Mouse (Mus musculus) midbrain, embryonic 10.5 days (tissue): ENCODE results near the gene Stat2. TPM values are rescaled to one million over a fixed set of nuclear protein-coding genes. Genes with fewer than 3 reads are reported as not detected.
"Not testable (repeated sequence)": the region's sequence is repeated elsewhere in the genome, so short reads cannot be mapped to it uniquely, and the experiment has no call there.

Source experiments
- DNase-seq: peaks from one replicate; pipeline ENCODE4 v3.0.0-alpha.2; 2017; ENCODE audit warnings: low spot score
- H3K27ac ChIP-seq: fragments of 300-500 bp; sonication (generic); replicated peaks from 2 replicates; pipeline ENCODE4 v1.5.1; 2016; ENCODE audit warnings: mild to moderate bottlenecking
- H3K27me3 ChIP-seq: fragments of 300-500 bp; sonication (generic); 2 replicates; pipeline ENCODE4 v1.6.1; 2016; ENCODE audit warnings: low read depth, mild to moderate bottlenecking; ENCODE audit not compliant: poor library complexity, severe bottlenecking
- H3K36me3 ChIP-seq: fragments of 300-500 bp; sonication (generic); 2 replicates; pipeline ENCODE4 v1.6.1; 2016; ENCODE audit warnings: mild to moderate bottlenecking, moderate library complexity
- H3K4me1 ChIP-seq: fragments of 300-500 bp; sonication (generic); 2 replicates; pipeline ENCODE4 v1.6.1; 2016
- H3K4me3 ChIP-seq: fragments of 300-500 bp; sonication (generic); 2 replicates; pipeline ENCODE4 v1.5.1; 2016; ENCODE audit warnings: mild to moderate bottlenecking, moderate library complexity
- H3K9me3 ChIP-seq: fragments of 300-500 bp; sonication (generic); replicated peaks from 2 replicates; pipeline ENCODE4 v1.6.1; 2016; ENCODE audit warnings: mild to moderate bottlenecking
- WGBS: fragments of 180-500 bp; shearing (Covaris S2); methylation state at CpG from one replicate; pipeline ENCODE4 v1.1.7; 2016; 5-methylcytosine and 5-hydroxymethylcytosine counted together
- polyA plus RNA-seq: library from polyadenylated mRNA; unstranded; fragments of >200 nt; fragmentation: Nextera tagmentation; extraction: Ambion mirVana; gene quantifications from 2 replicates; pipeline ENCODE4 v1.2.1, GENCODE M21; 2016

The Stat2 gene
- polyA plus RNA-seq, 1 experiment from 2014 or later, result 12.6 TPM

DNA sequence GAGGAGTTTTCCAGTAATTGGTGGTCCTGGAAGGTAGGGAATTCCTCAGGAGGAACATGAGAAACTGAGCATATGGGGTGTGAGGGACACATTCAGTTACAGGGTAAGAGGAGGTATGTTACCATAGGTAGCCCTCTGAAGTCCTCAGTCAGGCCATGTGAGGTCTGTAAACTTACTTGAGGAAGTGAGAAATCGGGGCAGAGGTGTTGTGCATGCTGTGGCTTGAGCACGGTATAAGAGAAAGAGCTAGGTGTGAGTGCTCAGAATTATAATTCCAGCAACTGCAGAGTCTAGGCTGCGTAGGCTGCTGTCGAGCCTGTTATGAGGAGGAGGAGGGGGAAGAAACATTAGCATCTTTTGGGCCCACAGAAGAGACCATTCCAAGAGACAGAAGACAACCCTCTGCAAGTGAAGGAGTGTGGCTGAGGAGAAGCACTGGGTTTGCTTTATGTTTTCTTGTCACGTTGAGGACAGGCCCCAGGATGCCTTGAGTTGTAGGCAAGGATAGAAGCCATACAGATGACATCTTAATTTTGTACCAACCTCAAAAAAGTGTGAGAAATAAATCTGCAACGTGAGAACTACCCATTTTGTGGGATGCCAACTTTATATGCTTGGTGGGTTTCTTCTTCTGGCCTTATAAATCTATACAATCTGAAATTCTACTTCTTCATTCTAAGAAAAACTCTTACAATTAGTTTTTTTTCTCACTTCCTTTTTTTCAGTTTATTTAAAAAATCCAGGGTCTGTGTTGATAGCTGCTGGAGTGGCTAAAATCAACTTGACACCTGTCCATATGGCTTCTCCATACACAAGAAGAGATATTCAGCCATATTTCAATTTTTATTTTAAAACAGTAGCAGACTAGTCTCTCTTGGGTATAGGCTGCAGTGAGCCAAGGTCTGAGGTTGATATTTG lies 6.7 kb upstream of the Stat2 start:
- H3K27me3 ChIP-seq, result no peaks in the 10 kb centered on the region

DNA sequence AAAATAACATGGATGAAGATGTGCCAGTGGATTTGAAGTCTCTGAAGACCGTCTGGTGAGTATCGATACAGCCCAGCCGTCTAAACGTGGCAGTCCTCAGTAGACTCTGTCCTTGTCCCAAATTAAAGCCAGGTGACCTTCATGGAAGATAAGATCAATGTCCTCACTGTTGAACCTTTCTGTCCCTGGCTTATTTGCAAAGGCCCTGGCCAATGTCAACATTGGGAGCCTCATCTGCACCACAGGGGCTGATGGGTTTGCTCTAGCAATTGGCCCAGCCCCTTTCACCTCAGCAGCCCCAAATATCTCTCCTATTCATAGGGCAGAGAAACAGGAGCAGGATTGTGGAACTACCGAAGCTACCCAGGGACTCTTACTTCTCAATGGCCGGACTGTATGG lies 2.0 kb upstream of the Stat2 start, which contains the start of gene Apof:
Gene Apof, plus strand, starts transcription at position 301 of the 400 bp plus-strand sequence.
- Histone ChIP-seq H3K4me3 (no peak within 1 kb of the TSS), H3K36me3 (no peaks in the 10 kb centered on the region), H3K27me3 (peaks cover 8% of the 10 kb centered on the region), H3K4me1 (peaks cover 6% of the 10 kb centered on the region), H3K27ac (no peak within 1 kb of the TSS), H3K9me3 (no peaks in the 10 kb centered on the region)
- WGBS, result 75% methylated on average over 6 of the region's 6 CpGs
- DNase-seq, result no peak

More for the DNA sequence above, 6.7 kb upstream of the Stat2 start:
- Histone ChIP-seq H3K9me3 (no peaks in the 10 kb centered on the region), H3K4me1 (no peaks in the 10 kb centered on the region), H3K36me3 (no peaks in the 10 kb centered on the region), H3K4me3 (no peak overlapping the region), H3K27ac (no peak overlapping the region)
- 84% methylated on average over 6 of the region's 6 CpGs for WGBS
- DNase-seq, result no peak

DNA sequence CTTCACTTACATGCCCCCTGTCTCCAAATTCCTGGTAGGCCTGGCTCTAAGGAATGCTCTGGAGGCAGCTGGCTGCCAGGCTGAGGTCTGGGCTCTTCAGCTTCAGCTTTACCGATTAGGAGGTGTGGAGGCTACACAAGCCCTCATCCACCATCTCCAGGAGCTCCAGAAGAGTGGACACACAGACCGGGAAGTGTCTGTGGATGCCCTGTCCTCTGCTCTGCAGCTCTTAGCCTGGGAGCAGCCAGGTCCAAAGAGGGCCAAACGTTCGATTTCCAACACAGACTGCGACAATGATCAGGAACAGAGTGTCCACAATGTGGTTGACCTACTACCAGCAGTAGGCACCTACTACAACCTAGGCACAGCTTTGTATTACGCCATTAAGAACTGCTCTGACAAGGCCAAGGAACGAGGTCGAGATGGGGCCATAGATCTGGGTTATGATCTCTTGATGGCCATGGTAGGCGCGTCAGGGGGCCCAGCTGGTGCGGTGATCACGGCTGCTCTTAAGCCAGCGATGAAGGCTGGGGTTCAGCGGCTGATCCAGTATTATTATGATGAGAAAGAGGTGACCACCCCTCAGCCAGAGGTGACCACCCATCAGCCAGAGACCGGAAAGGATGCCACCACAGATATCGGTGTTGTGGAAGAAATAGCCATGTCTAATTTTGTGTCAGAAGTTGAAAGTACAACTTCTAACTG lies 1.0 kb upstream of the Stat2 start:
- no peak for DNase-seq
- H3K4me1 ChIP-seq, result peaks cover 6% of the 10 kb centered on the region
- no peak overlapping the region for H3K4me3 ChIP-seq
- H3K9me3 ChIP-seq, result no peaks in the 10 kb centered on the region
- no peak overlapping the region for H3K27ac ChIP-seq
- WGBS, result 92% methylated on average over 16 of the region's 16 CpGs
- H3K36me3 ChIP-seq, result no peaks in the 10 kb centered on the region
- peaks cover 8% of the 10 kb centered on the region for H3K27me3 ChIP-seq

DNA sequence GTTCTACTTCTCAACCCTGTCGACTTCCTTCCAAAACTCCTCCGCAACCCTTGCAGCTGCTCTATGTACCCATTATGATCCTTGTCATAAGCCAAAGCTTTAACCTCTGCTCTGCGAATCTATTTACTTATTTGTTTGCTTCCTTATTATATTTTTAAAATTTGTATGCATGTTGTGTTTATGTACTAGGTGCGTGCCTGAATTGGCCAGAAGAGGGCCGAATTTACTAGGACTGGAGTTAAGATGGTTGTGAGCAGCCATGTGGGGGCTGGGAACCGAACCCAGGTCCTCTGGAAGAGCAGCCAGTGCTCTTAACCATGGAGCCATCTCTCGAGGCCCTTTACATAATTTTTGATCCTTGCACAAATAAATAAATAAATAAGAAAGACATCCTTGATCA lies 507 bp downstream of the Stat2 start:
- Histone ChIP-seq H3K27me3 (peaks cover 8% of the 10 kb centered on the region), H3K9me3 (no peaks in the 10 kb centered on the region), H3K36me3 (no peaks in the 10 kb centered on the region), H3K4me1 (peaks cover 6% of the 10 kb centered on the region), H3K4me3 (peak overlapping the region; percentile 71), H3K27ac (peak overlapping the region; percentile 86)
- WGBS, result 43% methylated on average over 7 of the region's 7 CpGs
- no peak for DNase-seq

DNA sequence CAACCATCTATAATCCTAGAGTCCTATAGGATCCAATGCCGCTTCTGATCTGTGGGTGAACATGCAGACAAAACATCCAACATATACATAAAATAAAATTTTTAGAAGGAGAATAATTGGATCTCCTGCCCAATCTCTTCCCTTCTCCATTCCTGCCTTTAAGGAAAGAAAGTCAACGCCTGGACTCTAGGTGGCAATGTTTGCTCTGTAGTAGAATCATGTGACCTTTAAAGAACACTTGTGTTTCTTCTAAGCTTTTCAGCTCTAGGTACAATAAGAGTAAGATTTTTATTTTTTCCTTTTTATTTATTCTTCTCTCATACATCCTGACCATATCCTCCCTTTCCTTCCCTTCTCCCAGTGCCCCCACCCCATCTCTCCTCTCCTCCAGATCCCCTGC lies 1.5 kb downstream of the Stat2 start:
- Histone ChIP-seq H3K9me3 (no peaks in the 10 kb centered on the region), H3K27ac (no peak overlapping the region), H3K4me3 (no peak overlapping the region), H3K36me3 (peaks cover 6% of the 10 kb centered on the region), H3K4me1 (peaks cover 6% of the 10 kb centered on the region), H3K27me3 (peaks cover 8% of the 10 kb centered on the region)
- WGBS, result 71% methylated on average over 2 of the region's 2 CpGs
- no peak for DNase-seq

DNA sequence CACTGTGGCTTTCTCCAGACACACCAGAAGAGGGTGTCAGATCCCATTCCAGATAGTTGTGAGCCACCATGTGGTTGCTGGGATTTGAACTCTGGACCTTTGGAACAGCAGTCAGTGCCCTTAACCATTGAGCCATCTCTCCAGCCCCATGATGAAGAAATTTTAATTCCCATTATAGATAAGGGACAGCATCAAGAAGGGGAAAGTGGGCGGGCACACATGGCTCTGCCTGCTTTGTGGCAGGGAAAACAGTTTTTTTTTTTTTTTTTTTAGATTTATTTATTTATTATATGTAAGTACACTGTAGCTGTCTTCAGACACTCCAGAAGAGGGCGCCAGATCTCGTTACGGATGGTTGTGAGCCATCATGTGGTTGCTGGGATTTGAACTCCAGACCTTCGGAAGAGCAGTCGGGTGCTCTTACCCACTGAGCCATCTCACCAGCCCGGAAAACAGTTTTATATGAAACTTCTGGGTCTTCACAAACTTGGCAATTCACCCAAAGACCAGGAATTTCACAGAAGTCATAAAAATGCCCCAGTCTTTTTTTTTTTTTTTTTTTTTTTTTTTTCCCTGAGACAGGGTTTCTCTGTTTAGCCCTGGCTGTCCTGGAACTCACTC lies 2.6 kb downstream of the Stat2 start:
- 90% methylated on average over 6 of the region's 7 CpGs for WGBS
- not testable (repeated sequence) for H3K4me1 ChIP-seq
- peaks cover 15% of the 10 kb centered on the region for H3K36me3 ChIP-seq

DNA sequence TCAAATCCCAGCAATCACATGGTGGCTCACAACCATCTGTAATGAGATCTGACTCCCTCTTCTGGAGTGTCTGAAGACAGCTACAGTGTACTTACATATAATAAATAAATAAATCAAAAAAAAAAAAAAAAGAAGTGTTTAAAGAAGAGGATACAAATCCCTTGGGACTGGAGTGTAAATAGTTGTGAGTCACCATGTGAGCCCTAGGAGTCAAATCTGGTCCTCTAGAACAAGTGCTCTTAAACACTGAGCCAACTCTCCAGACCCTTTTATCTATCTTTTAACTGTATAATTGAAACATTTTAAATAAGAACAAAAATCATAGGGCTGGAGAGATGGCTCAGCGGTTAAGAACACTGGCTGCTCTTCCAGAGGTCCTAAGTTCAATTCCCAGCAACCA lies 5.0 kb downstream of the Stat2 start:
- peaks cover 37% of the 10 kb centered on the region for H3K36me3 ChIP-seq
- not testable (repeated sequence) for H3K27ac ChIP-seq, H3K4me1 ChIP-seq, H3K27me3 ChIP-seq, H3K9me3 ChIP-seq, H3K4me3 ChIP-seq, DNase-seq
- 87% methylated on average over 1 of the region's 1 CpGs for WGBS

More for the DNA sequence above, 2.6 kb downstream of the Stat2 start:
- not testable (repeated sequence) for H3K27ac ChIP-seq, DNase-seq, H3K27me3 ChIP-seq, H3K4me3 ChIP-seq, H3K9me3 ChIP-seq

DNA sequence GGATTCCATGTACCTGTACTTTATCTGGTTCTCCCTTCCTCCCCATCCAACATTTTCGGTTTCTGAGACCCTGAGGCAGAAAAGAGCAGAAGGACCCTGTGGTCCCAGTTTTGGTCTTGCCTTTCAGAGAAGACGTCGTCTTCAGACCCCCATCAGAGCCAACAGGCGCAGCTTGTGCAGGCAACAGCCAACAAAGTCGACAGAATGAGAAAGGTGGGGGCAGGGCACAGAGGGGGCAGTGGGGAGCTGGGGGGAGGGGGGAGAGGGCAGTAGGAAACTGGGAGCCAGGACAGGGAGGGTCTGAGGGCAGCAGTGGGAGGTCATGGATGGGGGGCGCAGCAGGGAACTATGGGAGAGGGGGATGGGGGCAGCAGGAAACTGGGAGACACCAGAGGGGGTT lies 7.8 kb downstream of the Stat2 start:
- no peaks in the 10 kb centered on the region for H3K27me3 ChIP-seq
- H3K36me3 ChIP-seq, result peaks cover 65% of the 10 kb centered on the region
- H3K27ac ChIP-seq, result no peak overlapping the region
- H3K4me1 ChIP-seq, result no peaks in the 10 kb centered on the region
- DNase-seq, result no peak
- WGBS, result 56% methylated on average over 6 of the region's 6 CpGs
- H3K4me3 ChIP-seq, result no peak overlapping the region
- no peaks in the 10 kb centered on the region for H3K9me3 ChIP-seq

DNA sequence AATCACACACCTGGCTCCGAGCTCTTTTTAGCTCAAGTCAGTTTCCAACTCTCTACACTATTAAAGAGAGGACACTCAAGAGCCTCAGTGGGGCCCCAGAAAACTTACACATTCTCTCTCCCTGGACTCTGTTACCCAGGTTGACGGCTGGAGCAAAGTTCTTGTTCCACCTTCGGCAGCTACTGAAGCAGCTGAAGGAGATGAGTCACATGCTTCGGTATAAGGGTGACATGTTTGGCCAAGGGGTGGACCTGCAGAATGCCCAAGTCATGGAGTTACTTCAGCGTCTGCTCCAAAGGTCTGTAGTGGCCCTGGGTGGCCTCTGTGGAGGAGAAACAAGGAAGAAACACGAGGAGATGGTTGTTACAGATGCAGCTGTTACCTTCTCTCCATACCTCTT lies 10.6 kb downstream of the Stat2 start:
- Histone ChIP-seq H3K9me3 (no peaks in the 10 kb centered on the region), H3K36me3 (peaks cover 90% of the 10 kb centered on the region), H3K4me1 (no peaks in the 10 kb centered on the region), H3K27ac (no peak overlapping the region), H3K4me3 (no peak overlapping the region), H3K27me3 (no peaks in the 10 kb centered on the region)
- WGBS, result 87% methylated on average over 6 of the region's 6 CpGs
- no peak for DNase-seq

DNA sequence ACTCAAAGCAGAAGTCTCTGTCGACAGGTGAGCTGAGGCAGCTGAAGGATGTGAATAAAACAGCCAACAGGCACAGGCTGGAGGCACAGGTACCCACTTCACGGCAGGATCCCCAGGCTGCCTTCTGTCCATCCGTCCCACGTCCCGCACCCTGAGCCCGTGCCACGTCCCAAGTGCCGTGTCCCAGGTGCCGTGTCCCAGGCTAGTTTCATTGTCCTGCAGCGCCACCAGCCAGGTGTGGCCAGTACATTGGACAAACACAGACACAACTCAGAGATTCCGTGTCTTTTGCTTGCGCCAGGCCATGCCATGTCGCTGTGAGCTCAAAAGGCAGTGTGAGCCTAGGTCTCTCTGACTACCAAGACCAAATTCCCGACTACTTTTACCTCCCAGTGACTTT lies 11.3 kb downstream of the Stat2 start:
- Histone ChIP-seq H3K4me1 (no peaks in the 10 kb centered on the region), H3K9me3 (no peaks in the 10 kb centered on the region), H3K27me3 (no peaks in the 10 kb centered on the region), H3K4me3 (no peak overlapping the region), H3K27ac (no peak overlapping the region), H3K36me3 (peaks cover 91% of the 10 kb centered on the region)
- DNase-seq, result no peak
- WGBS, result 95% methylated on average over 14 of the region's 14 CpGs

DNA sequence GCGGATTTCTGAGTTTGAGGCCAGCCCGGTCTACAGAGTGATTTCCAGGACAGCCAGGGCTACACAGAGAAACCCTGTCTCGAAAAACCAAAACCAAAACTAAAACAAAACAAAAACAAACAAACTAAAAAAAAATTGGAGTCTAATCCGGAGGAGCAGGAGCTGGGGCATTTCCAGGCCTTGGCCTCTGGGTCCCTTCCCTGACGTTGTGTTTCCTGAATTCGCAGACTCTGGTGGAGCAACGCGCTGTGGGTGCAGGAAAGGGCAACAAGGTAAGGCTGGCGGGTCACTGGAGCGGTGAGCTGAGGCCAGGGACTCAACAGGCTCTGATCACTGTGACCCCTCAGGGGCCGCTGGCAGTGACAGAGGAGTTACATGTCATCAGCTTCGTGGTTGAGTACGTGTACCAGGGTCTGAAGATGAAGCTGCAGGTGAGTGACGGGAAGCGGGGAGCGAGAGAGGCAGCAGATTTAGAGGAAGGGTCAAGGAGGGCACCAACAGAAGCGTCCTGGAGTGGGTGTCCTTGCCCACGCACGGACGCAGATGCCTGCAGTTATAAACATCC lies 12.6 kb downstream of the Stat2 start:
- WGBS, result 91% methylated on average over 20 of the region's 20 CpGs
- Histone ChIP-seq H3K4me1 (no peaks in the 10 kb centered on the region), H3K27me3 (no peaks in the 10 kb centered on the region), H3K9me3 (no peaks in the 10 kb centered on the region), H3K27ac (no peak overlapping the region), H3K4me3 (no peak overlapping the region), H3K36me3 (peaks cover 79% of the 10 kb centered on the region)
- no peak for DNase-seq
